Mouse (Mus musculus) liver, adult 2 months (tissue): ENCODE data around the gene Clcn6. TPM values are rescaled to one million over a fixed set of nuclear protein-coding genes. Genes with fewer than 3 reads are reported as not detected.

Experiments
- DNase-seq: peaks from one replicate; pipeline ENCODE4 v3.0.0-alpha.2; 2011; ENCODE audit warnings: low read depth, low spot score; ENCODE audit errors: extremely low read depth
- H3K27ac ChIP-seq: fragments of 200-500 bp; replicated peaks from 2 replicates; pipeline ENCODE4 v1.5.1; 2012; ENCODE audit warnings: low read depth, mild to moderate bottlenecking, control low read depth, inconsistent platforms, low read length; ENCODE audit not compliant: insufficient read depth
- H3K27me3 ChIP-seq: fragments of 200-500 bp; 2 replicates; pipeline ENCODE4 v1.6.1; 2012; ENCODE audit warnings: mild to moderate bottlenecking, moderate library complexity, low read length, inconsistent platforms; ENCODE audit not compliant: control insufficient read depth, insufficient read depth
- H3K36me3 ChIP-seq: fragments of 200-500 bp; 2 replicates; pipeline ENCODE4 v1.6.1; 2012; ENCODE audit warnings: low read length, inconsistent platforms; ENCODE audit not compliant: control insufficient read depth, insufficient read depth
- H3K4me1 ChIP-seq: fragments of 200-500 bp; 2 replicates; pipeline ENCODE4 v1.6.1; 2011; ENCODE audit warnings: low read length; ENCODE audit not compliant: control insufficient read depth, insufficient read depth
- H3K4me3 ChIP-seq: fragments of 200-500 bp; 2 replicates; pipeline ENCODE4 v1.5.1; 2011; ENCODE audit warnings: low read depth, mild to moderate bottlenecking, control low read depth, low read length, moderate library complexity; ENCODE audit not compliant: insufficient read depth
- H3K79me2 ChIP-seq: fragments of 200-500 bp; 2 replicates; pipeline ENCODE4 v1.6.1; 2012; ENCODE audit warnings: inconsistent platforms, mild to moderate bottlenecking, low read length, moderate library complexity; ENCODE audit not compliant: control insufficient read depth, insufficient read depth
- H3K9ac ChIP-seq: fragments of 200-500 bp; 2 replicates; pipeline ENCODE4 v1.6.1; 2012; ENCODE audit warnings: low read depth, mild to moderate bottlenecking, control low read depth, inconsistent platforms, low read length
- CTCF ChIP-seq: fragments of 200-500 bp; IDR thresholded peaks from 2 replicates; pipeline ENCODE4 v1.5.1; 2011; ENCODE audit warnings: low read depth, low read length, control low read depth
- POLR2A ChIP-seq: fragments of 200-500 bp; IDR thresholded peaks from 2 replicates; pipeline ENCODE4 v1.6.1; 2011; ENCODE audit warnings: low read length, control low read depth; ENCODE audit not compliant: insufficient read depth; ENCODE audit errors: extremely low read depth
- WGBS: fragments of 180-500 bp; shearing (Covaris S2); methylation state at CpG from one replicate; pipeline ENCODE4 v1.1.7; 2018; 5-methylcytosine and 5-hydroxymethylcytosine counted together
- polyA plus RNA-seq: library from polyadenylated mRNA; depleted of rRNA; stranded (reverse); fragments of >200 nt; gene quantifications from 2 replicates; pipeline ENCODE4 v1.2.3, GENCODE M21; 2012
- total RNA-seq: library from RNA; depleted of rRNA; stranded (reverse); fragments of >200 nt; gene quantifications from 2 replicates; pipeline ENCODE4 v1.2.3, GENCODE M21; 2014

The Clcn6 gene
- total and polyA plus RNA-seq, 2 experiments: 1.8 to 5.3 TPM

DNA sequence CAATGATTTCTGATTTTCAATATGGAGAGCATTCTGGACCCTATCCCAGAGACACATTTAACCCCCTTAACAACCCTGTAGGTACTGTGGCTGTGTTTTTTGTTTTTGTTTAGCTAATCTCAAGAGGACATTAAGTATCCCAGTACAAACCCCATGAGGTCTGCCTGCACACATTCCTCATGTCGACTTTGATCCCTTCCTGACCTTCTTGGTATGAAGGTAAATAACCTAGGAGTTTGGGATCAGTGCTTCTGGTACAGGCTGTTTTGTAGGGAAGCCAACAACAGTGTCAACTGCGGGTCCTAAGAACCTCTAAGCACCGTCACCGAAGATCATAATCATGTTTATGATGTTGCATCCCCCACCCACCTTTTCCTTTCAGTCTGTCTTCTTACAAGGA, 60.9 kb downstream of the Clcn6 start:
- no peaks in the 10 kb centered on the region for H3K36me3 ChIP-seq
- no peaks in the 10 kb centered on the region for H3K4me1 ChIP-seq
- no peak overlapping the region for H3K27ac ChIP-seq
- H3K4me3 ChIP-seq: no peak overlapping the region
- WGBS: 78% methylated on average over 4 of the region's 4 CpGs
- H3K27me3 ChIP-seq: peaks cover 3% of the 10 kb centered on the region; the same call in 1 of the 2 replicates
- no peaks in the 10 kb centered on the region for H3K79me2 ChIP-seq
- TF ChIP-seq CTCF (no peak), POLR2A (no peak)
- no peak overlapping the region for H3K9ac ChIP-seq
- DNase-seq: no peak

DNA sequence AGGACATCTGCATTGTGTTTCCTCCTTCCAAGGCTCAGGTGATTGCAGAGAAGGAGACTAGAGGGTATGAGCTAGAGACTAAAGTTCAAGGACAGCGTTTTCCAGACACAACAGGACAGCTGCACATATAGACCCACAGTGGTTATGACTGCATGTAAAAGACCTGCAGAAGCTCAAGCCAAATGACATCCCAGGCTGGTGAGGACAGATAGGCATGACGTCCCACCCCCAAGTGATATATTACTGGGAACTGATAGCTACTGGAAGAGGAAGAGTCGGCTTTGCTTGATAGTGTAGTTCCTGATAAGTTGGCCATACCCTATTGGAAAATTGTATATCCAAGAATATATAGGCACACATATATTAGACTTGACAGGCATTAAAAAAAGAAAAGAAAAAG, 62.4 kb downstream of the Clcn6 start:
- Histone ChIP-seq H3K4me3 (no peak overlapping the region), H3K27me3 (peaks cover 3% of the 10 kb centered on the region; the same call in 1 of the 2 replicates), H3K36me3 (no peaks in the 10 kb centered on the region), H3K9ac (no peak overlapping the region), H3K4me1 (no peaks in the 10 kb centered on the region), H3K79me2 (no peaks in the 10 kb centered on the region), H3K27ac (no peak overlapping the region)
- no peak for DNase-seq
- TF ChIP-seq CTCF (no peak), POLR2A (no peak)
- WGBS: 63% methylated on average over 3 of the region's 3 CpGs

- Histone ChIP-seq H3K4me3 (no peak overlapping the region), H3K9ac (no peak overlapping the region), H3K27ac (no peak overlapping the region), H3K79me2 (no peaks in the 10 kb centered on the region), H3K36me3 (no peaks in the 10 kb centered on the region), H3K27me3 (no peaks in the 10 kb centered on the region), H3K4me1 (no peaks in the 10 kb centered on the region)
- no peak for DNase-seq
- TF ChIP-seq POLR2A (no peak), CTCF (no peak)
- 33% methylated on average over 9 of the region's 9 CpGs for WGBS
These were observed 69.3 kb downstream of the Clcn6 start for GRCm38 (mm10) chr4:147969337-147969736.

- Histone ChIP-seq H3K4me1 (no peaks in the 10 kb centered on the region), H3K4me3 (no peak overlapping the region), H3K36me3 (no peaks in the 10 kb centered on the region), H3K27ac (no peak overlapping the region), H3K27me3 (no peaks in the 10 kb centered on the region), H3K79me2 (no peaks in the 10 kb centered on the region), H3K9ac (no peak overlapping the region)
- 75% methylated on average over 2 of the region's 2 CpGs for WGBS
- no peak for TF ChIP-seq POLR2A
- TF ChIP-seq CTCF: no peak
- DNase-seq: no peak
These were observed 69.8 kb downstream of the Clcn6 start for GRCm38 (mm10) chr4:147968816-147969215.

- Histone ChIP-seq H3K4me3 (no peak overlapping the region), H3K27ac (no peak overlapping the region), H3K9ac (no peak overlapping the region), H3K79me2 (no peaks in the 10 kb centered on the region), H3K4me1 (no peaks in the 10 kb centered on the region), H3K36me3 (no peaks in the 10 kb centered on the region), H3K27me3 (no peaks in the 10 kb centered on the region)
- TF ChIP-seq POLR2A: no peak
- TF ChIP-seq CTCF: no peak
- no peak for DNase-seq
- 72% methylated on average over 7 of the region's 7 CpGs for WGBS
These were observed 72.9 kb downstream of the Clcn6 start for GRCm38 (mm10) chr4:147965712-147966111.

- Histone ChIP-seq H3K36me3 (no peaks in the 10 kb centered on the region), H3K27me3 (no peaks in the 10 kb centered on the region), H3K4me1 (no peaks in the 10 kb centered on the region), H3K9ac (no peak overlapping the region), H3K4me3 (no peak overlapping the region), H3K27ac (no peak overlapping the region), H3K79me2 (no peaks in the 10 kb centered on the region)
- TF ChIP-seq CTCF: no peak
- no peak for TF ChIP-seq POLR2A
- DNase-seq: no peak
- 87% methylated on average over 15 of the region's 15 CpGs for WGBS
These were observed 75.0 kb downstream of the Clcn6 start for GRCm38 (mm10) chr4:147963623-147964022.
